Mouse (Mus musculus): Measurements from ENCODE around the gene Stap1.

Stap1 gene

GRCm38 (mm10) chr5:86128749-86129148 is 57.2 kb downstream of the Stap1 start:
- DNase-seq (ENCODE audit: low spot score): no peak

- no peak for DNase-seq (ENCODE audit: low spot score)
These were observed 58.3 kb downstream of the Stap1 start for GRCm38 (mm10) chr5:86129828-86130227.

Data from ovary, adult 18-20 months (tissue).